Mouse (Mus musculus): ENCODE measurements around the gene Psat1.

Psat1 gene

DNA sequence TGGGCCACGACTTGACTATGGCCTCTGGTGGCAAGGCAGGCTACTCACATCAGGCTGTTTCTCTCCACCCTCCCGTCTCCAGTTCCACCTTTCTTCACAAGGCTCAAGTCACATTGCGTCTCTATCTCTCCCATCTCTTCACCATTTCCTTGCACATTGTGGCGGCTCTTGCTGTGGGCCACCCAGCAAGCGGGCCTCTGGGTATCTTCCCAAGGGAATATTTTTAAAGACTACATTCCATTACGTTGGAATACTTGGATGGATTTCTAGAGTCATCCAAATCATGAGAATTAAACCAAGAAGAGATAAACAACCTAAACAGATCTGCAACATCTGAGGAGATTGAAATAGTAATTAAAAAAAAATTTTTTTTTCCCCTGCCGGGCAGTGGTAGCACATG is at the start of gene Psat1:
TSS of gene Psat1 (minus strand) at position 101 of the 400 bp plus-strand sequence.
- DNase-seq (ENCODE audit: low read depth in 2 of 2, low spot score in 2 of 2), result no peak

GRCm38 (mm10) chr19:15990102-15990501 is 43.0 kb upstream of the Psat1 start:
- DNase-seq (ENCODE audit: low read depth in 2 of 2, low spot score in 2 of 2), result no peak

- DNase-seq (ENCODE audit: low read depth in 2 of 2, low spot score in 2 of 2), result no peak
Measured at GRCm38 (mm10) chr19:15985172-15985713, 38.1 kb upstream of the Psat1 start.

DNA sequence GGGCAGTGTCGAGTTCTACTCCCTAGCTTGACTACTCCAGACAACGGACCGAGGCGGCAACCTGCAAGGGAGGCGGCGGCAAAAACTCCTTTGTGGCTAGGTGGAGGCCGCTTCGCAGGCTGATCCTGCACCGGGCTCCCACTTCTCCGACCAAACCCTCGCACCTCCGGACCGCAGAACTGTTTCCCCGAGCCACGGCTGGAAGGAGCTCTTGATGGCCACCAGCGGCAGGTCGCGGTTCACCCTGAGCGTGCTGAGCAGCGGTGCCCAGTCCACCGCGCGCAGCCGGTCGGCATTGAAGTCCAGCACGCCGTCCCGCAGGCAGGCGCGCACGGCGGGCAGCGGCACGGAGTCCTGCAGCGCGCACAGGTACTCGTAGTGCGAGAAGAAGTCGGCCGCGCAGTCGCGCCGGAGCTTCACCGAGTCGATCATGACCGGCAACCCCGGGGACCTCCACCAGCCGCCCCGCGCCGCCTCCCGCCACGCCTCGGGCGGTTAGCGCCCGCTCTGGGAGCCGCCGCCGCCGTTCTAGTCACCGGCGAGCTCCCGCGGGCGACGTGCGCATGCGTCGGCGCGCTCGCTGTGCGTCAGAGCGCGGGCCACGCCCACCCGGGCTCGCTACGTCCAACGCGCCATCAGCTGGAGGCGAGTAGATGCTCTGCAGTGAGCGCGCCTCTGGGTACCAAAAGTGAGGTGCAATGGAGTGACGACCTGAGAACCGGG is 37.5 kb upstream of the Psat1 start, which contains the start of gene Cep78:
TSS of gene Cep78 (minus strand) at position 541 of the 723 bp plus-strand sequence.
- DNase-seq (ENCODE audit: low read depth in 2 of 2, low spot score in 2 of 2), result peak; percentile 86

GRCm38 (mm10) chr19:15983739-15984344 is 36.7 kb upstream of the Psat1 start:
- no peak for DNase-seq (ENCODE audit: low read depth in 2 of 2, low spot score in 2 of 2)

- no peak for DNase-seq (ENCODE audit: low read depth in 2 of 2, low spot score in 2 of 2)
Measured at GRCm38 (mm10) chr19:15982926-15983738, 36.0 kb upstream of the Psat1 start.

GRCm38 (mm10) chr19:15981861-15982260 is 34.7 kb upstream of the Psat1 start:
- DNase-seq (ENCODE audit: low read depth in 2 of 2, low spot score in 2 of 2), result peak; percentile 42 to 59

DNA sequence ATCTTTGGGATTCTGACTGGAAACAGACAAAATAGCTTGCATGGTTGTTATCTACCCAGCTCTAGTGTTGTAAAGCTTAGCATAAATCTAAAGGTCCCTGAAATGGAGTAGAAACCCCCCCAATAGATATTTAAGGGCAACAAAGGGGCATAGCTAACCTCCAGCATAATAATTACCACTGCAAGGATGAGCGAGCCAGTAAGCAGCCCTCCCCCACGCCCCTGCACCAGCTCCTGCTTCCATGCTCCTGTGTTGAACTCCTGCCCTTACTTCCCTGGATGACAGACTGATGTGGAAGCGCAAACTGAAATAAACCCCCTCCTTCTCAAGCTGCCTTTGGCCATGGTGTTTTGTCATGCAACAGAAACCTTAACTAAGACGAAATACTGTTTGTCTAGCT is 26.2 kb upstream of the Psat1 start:
- DNase-seq (ENCODE audit: low read depth in 2 of 2, low spot score in 2 of 2), result no peak

GRCm38 (mm10) chr19:15965082-15965481 is 17.9 kb upstream of the Psat1 start:
- DNase-seq (ENCODE audit: low read depth in 2 of 2, low spot score in 2 of 2), result peak in 1 of 2 experiments; percentile 14

- DNase-seq (ENCODE audit: low read depth in 2 of 2, low spot score in 2 of 2), result no peak
Measured at GRCm38 (mm10) chr19:15964533-15964932, 17.4 kb upstream of the Psat1 start.

DNA sequence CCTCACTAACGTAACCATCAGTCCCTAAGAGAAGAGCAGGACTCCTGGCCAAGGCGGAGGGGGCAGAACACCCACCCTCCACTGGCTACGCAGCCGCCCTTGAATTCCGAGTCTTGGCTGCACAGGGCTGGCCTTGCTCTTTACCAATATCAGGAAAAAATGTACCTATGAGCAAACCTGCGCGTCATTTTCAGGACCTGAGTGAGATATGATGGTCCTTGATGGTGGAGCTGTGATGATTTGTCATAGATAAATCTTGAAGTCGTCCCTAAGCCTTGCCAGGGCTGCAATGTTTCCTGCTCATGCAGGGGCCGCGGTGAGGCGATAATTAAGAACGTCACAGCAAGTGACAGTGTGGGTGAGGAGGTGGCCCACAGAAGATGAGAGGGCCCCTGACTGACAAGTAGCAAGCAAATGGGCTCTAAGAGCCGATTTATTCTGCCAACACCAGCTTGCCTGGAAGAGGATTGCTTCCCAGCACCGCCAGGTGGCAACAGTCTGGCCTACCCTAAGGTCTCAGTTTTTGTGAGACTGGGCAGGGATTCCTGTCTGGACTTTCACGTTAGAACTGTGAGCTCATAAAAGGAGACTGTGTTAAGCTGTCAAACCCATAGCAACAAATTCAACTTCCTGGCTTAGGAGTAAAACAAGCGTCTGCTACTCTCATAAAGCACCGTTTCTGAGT is 16.0 kb upstream of the Psat1 start:
- no peak for DNase-seq (ENCODE audit: low read depth in 2 of 2, low spot score in 2 of 2)

DNA sequence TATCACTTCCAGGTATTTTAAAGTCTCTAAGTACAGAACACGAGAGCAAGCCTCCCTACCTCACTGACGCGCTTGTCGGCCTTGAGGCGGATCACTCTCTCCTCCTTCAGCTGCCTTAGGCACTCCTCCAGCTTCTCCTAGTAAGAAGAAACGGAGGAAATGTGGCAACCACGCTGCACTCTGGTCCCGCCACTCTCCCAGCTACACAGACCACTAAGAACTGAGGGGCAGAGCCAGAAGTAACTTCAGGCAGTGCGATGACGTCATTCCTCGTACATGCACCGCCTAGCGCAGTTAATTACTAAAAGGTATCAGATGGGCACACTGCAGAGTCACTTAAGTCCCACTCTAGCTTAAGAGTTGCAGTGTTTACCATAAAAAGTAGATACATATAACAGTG is 15.2 kb upstream of the Psat1 start:
- DNase-seq (ENCODE audit: low read depth in 2 of 2, low spot score in 2 of 2), result no peak

DNA sequence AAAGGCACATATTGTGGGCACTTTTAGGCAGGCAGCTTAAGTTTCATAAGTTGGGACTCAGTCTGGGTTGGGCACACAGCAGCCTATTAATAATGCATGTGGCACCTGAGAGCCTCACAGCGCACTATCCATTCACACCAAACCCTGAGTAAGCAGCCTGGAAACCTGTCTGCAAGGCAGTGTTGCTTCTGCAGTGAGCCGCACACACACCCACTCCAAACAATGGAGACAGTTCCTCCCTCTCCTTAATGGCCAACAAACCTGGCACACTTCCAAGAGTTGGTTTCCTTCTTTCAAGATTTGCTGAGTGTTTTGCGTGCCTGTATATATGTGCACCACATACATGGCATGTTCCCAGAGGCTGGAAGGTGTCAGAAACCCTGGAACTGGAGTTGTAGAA is 3.1 kb upstream of the Psat1 start:
- no peak for DNase-seq (ENCODE audit: low read depth in 2 of 2, low spot score in 2 of 2)

GRCm38 (mm10) chr19:15948867-15949266 is 1.7 kb upstream of the Psat1 start:
- no peak for DNase-seq (ENCODE audit: low read depth in 2 of 2, low spot score in 2 of 2)

DNA sequence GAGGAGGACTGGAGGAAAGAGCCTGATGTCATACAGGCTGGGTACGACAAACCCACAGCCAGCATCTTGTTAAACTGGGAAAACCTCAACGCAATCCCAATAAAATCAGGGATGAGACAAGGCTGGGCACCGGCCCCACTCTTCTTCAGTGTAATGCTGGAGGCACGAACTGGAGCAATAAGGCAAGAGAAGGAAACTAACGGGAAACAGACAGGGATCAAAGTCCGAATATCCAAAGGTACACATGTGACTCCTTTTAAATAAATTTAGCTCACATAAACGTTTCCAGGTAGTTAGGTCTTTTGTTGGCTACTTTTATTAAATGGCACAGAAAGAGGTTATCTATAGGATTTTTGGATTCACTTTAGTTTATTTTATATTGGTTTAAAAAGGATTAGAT is 1.3 kb upstream of the Psat1 start:
- no peak for DNase-seq (ENCODE audit: low read depth in 2 of 2, low spot score in 2 of 2)

DNA sequence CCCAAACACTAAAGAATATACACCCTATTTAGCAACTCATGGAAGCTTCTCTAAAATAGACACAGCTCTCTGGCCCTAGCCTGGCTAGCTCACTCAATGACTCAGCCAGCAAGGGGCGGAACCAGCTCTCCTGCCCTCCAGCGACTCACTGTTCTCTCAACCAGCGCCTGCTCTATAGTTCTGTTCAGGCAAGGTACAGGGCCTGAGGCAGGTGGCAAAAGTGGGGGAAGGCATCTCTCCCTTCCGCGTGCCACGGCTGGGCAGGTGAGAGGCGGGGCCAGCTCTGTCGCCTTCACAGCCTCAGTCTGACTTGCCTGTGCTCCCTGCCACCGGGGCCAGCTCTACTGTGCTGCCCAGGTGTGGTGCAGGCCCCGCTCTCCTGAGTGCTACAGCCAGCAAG is 474 bp downstream of the Psat1 start:
- DNase-seq (ENCODE audit: low read depth in 2 of 2, low spot score in 2 of 2), result no peak

- no peak for DNase-seq (ENCODE audit: low read depth in 2 of 2, low spot score in 2 of 2)
Measured at GRCm38 (mm10) chr19:15943117-15943423, 4.1 kb downstream of the Psat1 start.

- DNase-seq (ENCODE audit: low read depth in 2 of 2, low spot score in 2 of 2), result no peak
Measured at GRCm38 (mm10) chr19:15942421-15943116, 4.6 kb downstream of the Psat1 start.

- no peak for DNase-seq (ENCODE audit: low read depth in 2 of 2, low spot score in 2 of 2)
Measured at GRCm38 (mm10) chr19:15941399-15941798, 5.7 kb downstream of the Psat1 start.

DNA sequence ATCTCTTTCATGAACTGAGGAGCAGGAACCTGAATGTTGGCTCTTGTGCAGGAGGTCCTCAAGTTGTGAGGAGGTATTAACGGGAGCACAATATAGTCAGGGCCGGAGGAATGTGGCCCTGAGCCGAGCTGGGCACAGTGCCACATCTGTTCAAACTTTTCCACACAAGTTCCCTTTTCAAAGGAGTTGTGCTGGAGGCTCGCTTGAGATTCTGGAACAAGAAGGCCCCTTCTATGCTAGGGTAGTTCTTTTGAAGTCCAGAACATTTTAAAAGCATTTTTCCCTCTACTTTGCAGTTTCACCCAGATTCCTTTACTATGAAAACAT is 21.5 kb downstream of the Psat1 start:
- DNase-seq (ENCODE audit: low read depth in 2 of 2, low spot score in 2 of 2), result no peak
